Mouse (Mus musculus) kidney, adult 2 months (tissue): ENCODE results near the gene Hoxc4.

Experiments
- CTCF ChIP-seq: fragments of 200-500 bp; conservative IDR thresholded peaks from 2 replicates; pipeline ENCODE4 v1.5.1; 2011; ENCODE audit warnings: low read depth, mild to moderate bottlenecking, control low read depth, low read length, moderate library complexity, mixed read lengths; ENCODE audit not compliant: insufficient read depth, insufficient read length
- POLR2A ChIP-seq: fragments of 200-500 bp; IDR thresholded peaks from one replicate; pipeline ENCODE4 v1.6.1; 2011; ENCODE audit warnings: low read depth, low read length, control low read depth

DNA sequence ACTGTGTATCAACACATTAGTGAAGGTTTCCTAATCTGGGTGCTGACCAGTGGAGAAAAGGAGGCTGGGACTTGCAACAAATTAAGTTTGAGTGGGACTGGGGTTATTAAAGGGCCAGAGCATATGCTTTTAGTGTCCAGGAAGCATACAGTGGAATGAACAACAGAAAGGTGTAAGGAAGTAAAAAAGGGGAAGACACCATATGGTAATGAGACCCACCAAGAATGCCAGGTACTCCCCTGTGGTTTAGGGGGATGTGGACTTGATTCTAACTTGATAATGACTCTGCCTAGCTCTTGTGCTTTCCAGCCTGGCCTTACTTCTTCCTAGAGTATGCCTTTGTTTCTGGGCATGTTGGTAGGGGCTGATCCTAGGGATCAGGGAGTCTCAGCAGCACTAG is 34.5 kb downstream of the Hoxc4 start:
- TF ChIP-seq CTCF (no peak), POLR2A (no peak)
